Mouse (Mus musculus): ENCODE data around the gene Dynlt1b. TPM values are rescaled to one million over a fixed set of nuclear protein-coding genes. Genes with fewer than 3 reads are reported as not detected.
"Not testable (repeated sequence)": the region's sequence is repeated elsewhere in the genome, so short reads cannot be mapped to it uniquely, and the experiment has no call there.

Gene Dynlt1b
- total RNA-seq, 2 experiments from 2014 or later = 55.9 to 57.4 TPM

- H3K4me3 ChIP-seq; intact Hi-C loops (cut with DNase I); DNase-seq; H3K27ac ChIP-seq: not testable (repeated sequence)
Measured at GRCm38 (mm10) chr17:6480855-6481589, 51.1 kb downstream of the Dynlt1b start.

- intact Hi-C loops (cut with DNase I); H3K27ac ChIP-seq; H3K4me3 ChIP-seq; DNase-seq: not testable (repeated sequence)
Measured at GRCm38 (mm10) chr17:6481590-6481963, 51.7 kb downstream of the Dynlt1b start.

- DNase-seq; H3K4me3 ChIP-seq; intact Hi-C loops (cut with DNase I); H3K27ac ChIP-seq: not testable (repeated sequence)
Measured at GRCm38 (mm10) chr17:6482248-6482647, 52.3 kb downstream of the Dynlt1b start.

Other genes with a start within 250 kb of the Dynlt1b start
- 1 to 10 TPM; 4.0 to 6.0 TPM for gene Tmem181a, start 173.3 kb upstream of the Dynlt1b start, total RNA-seq (2021)
- 1 to 10 TPM; 3.7 to 4.7 TPM for gene Dynlt1a, start 112.6 kb upstream of the Dynlt1b start, total RNA-seq (2021)
- gene Dynlt1c, start 171.6 kb downstream of the Dynlt1b start, total RNA-seq (2021) = 1 to 10 TPM; 2.0 to 2.1 TPM
- 10 to 100 TPM; 54.7 to 57.4 TPM for gene Dynlt1f, start 225.8 kb downstream of the Dynlt1b start, total RNA-seq (2021)
- under 1 TPM in 1 of 2 experiments, not detected in 1; 0.31 TPM for gene Sytl3, start 229.0 kb downstream of the Dynlt1b start, total RNA-seq (2021)

All from gastrocnemius, adult 2 months (tissue).